Mouse (Mus musculus) testis, adult 2 months (tissue): ENCODE measurements around the gene Ncapd3. TPM values are rescaled to one million over a fixed set of nuclear protein-coding genes. Genes with fewer than 3 reads are reported as not detected.

ENCODE experiments used
- H3K27ac ChIP-seq: fragments of 200-500 bp; 2 replicates; pipeline ENCODE4 v1.5.1; 2012; ENCODE audit warnings: low read depth, low read length; ENCODE audit not compliant: control insufficient read depth, insufficient read depth
- H3K27me3 ChIP-seq: fragments of 200-500 bp; 2 replicates; pipeline ENCODE4 v1.6.1; 2012; ENCODE audit warnings: mild to moderate bottlenecking, low read length, moderate library complexity; ENCODE audit not compliant: control insufficient read depth, insufficient read depth
- H3K36me3 ChIP-seq: fragments of 200-500 bp; 2 replicates; pipeline ENCODE4 v1.6.1; 2012; ENCODE audit warnings: mild to moderate bottlenecking, low read length; ENCODE audit not compliant: control insufficient read depth, insufficient read depth
- H3K4me1 ChIP-seq: fragments of 200-500 bp; 2 replicates; pipeline ENCODE4 v1.6.1; 2012; ENCODE audit warnings: low read length; ENCODE audit not compliant: control insufficient read depth, insufficient read depth
- H3K4me3 ChIP-seq: fragments of 200-500 bp; 2 replicates; pipeline ENCODE4 v1.5.1; 2012; ENCODE audit warnings: low read depth, mild to moderate bottlenecking, low read length, moderate library complexity, mixed read lengths; ENCODE audit not compliant: control insufficient read depth
- CTCF ChIP-seq: fragments of 200-500 bp; IDR thresholded peaks from 2 replicates; pipeline ENCODE4 v1.5.1; 2012; ENCODE audit warnings: low read depth, mild to moderate bottlenecking, inconsistent platforms, low read length, moderate library complexity; ENCODE audit not compliant: control insufficient read depth, insufficient read depth, insufficient replicate concordance
- POLR2A ChIP-seq: fragments of 200-500 bp; IDR thresholded peaks from 2 replicates; pipeline ENCODE4 v1.6.1; 2012; ENCODE audit warnings: low read depth, mild to moderate bottlenecking, inconsistent platforms, low read length, moderate library complexity; ENCODE audit not compliant: control insufficient read depth
- polyA plus RNA-seq: library from polyadenylated mRNA; depleted of rRNA; stranded (reverse); fragments of >200 nt; gene quantifications from 2 replicates; pipeline ENCODE4 v1.2.3, GENCODE M21; 2012

The Ncapd3 gene
- polyA plus RNA-seq, 1 experiment, result 16.4 TPM

- H3K4me3 ChIP-seq, result no peak overlapping the region
- H3K27ac ChIP-seq, result no peak overlapping the region
- H3K4me1 ChIP-seq, result no peaks in the 10 kb centered on the region
- peaks cover 5% of the 10 kb centered on the region for H3K36me3 ChIP-seq
- no peak for TF ChIP-seq CTCF
- TF ChIP-seq POLR2A, result no peak
- H3K27me3 ChIP-seq, result no peaks in the 10 kb centered on the region
Measured at GRCm38 (mm10) chr9:27090801-27091775, 61.1 kb downstream of the Ncapd3 start.

- no peak overlapping the region for H3K4me3 ChIP-seq
- no peak overlapping the region for H3K27ac ChIP-seq
- peaks cover 5% of the 10 kb centered on the region; the same call in 1 of the 2 replicates for H3K36me3 ChIP-seq
- no peaks in the 10 kb centered on the region for H3K27me3 ChIP-seq
- no peak for TF ChIP-seq CTCF
- no peak for TF ChIP-seq POLR2A
- H3K4me1 ChIP-seq, result no peaks in the 10 kb centered on the region
Measured at GRCm38 (mm10) chr9:27092916-27093315, 62.9 kb downstream of the Ncapd3 start.

- H3K4me3 ChIP-seq, result no peak overlapping the region
- no peaks in the 10 kb centered on the region for H3K4me1 ChIP-seq
- H3K27ac ChIP-seq, result no peak overlapping the region
- peaks cover 3% of the 10 kb centered on the region; the same call in 1 of the 2 replicates for H3K36me3 ChIP-seq
- no peaks in the 10 kb centered on the region for H3K27me3 ChIP-seq
- TF ChIP-seq CTCF (no peak), POLR2A (no peak)
Measured at GRCm38 (mm10) chr9:27098092-27098491, 68.1 kb downstream of the Ncapd3 start.

GRCm38 (mm10) chr9:27098557-27098956 lies 68.6 kb downstream of the Ncapd3 start:
- TF ChIP-seq CTCF, result no peak
- no peak for TF ChIP-seq POLR2A
- Histone ChIP-seq H3K4me3 (no peak overlapping the region), H3K36me3 (peaks cover 3% of the 10 kb centered on the region; the same call in 1 of the 2 replicates), H3K27ac (no peak overlapping the region), H3K27me3 (no peaks in the 10 kb centered on the region), H3K4me1 (no peaks in the 10 kb centered on the region)

GRCm38 (mm10) chr9:27099474-27099873 lies 69.5 kb downstream of the Ncapd3 start:
- Histone ChIP-seq H3K27me3 (no peaks in the 10 kb centered on the region), H3K4me3 (no peak overlapping the region), H3K4me1 (no peaks in the 10 kb centered on the region), H3K27ac (no peak overlapping the region), H3K36me3 (peaks cover 3% of the 10 kb centered on the region; the same call in 1 of the 2 replicates)
- TF ChIP-seq POLR2A (no peak), CTCF (no peak)

- TF ChIP-seq CTCF (no peak), POLR2A (no peak)
- no peaks in the 10 kb centered on the region for H3K4me1 ChIP-seq
- H3K27me3 ChIP-seq, result no peaks in the 10 kb centered on the region
- H3K36me3 ChIP-seq, result peaks cover 6% of the 10 kb centered on the region; the same call in 1 of the 2 replicates
- H3K27ac ChIP-seq, result no peak overlapping the region
- no peak overlapping the region for H3K4me3 ChIP-seq
Measured at GRCm38 (mm10) chr9:27101466-27101865, 71.5 kb downstream of the Ncapd3 start.

- no peak overlapping the region for H3K27ac ChIP-seq
- H3K27me3 ChIP-seq, result no peaks in the 10 kb centered on the region
- peaks cover 4% of the 10 kb centered on the region; the same call in 1 of the 2 replicates for H3K36me3 ChIP-seq
- peaks cover 2% of the 10 kb centered on the region; the same call in 1 of the 2 replicates for H3K4me1 ChIP-seq
- H3K4me3 ChIP-seq, result no peak overlapping the region
- TF ChIP-seq POLR2A (no peak), CTCF (no peak)
Measured at GRCm38 (mm10) chr9:27106081-27106480, 76.1 kb downstream of the Ncapd3 start.
